Mouse (Mus musculus) cortical plate, adult 2 months (tissue): ENCODE results near the gene Nr0b2. TPM values are rescaled to one million over a fixed set of nuclear protein-coding genes. Genes with fewer than 3 reads are reported as not detected.

Experiments
- H3K27ac ChIP-seq: fragments of 200-500 bp; 2 replicates; pipeline ENCODE4 v1.5.1; 2012; ENCODE audit warnings: low read length, control low read depth, inconsistent platforms; ENCODE audit not compliant: insufficient read depth
- H3K4me1 ChIP-seq: fragments of 200-500 bp; 2 replicates; pipeline ENCODE4 v1.6.1; 2011; ENCODE audit warnings: low read length; ENCODE audit not compliant: control insufficient read depth, insufficient read depth
- H3K4me3 ChIP-seq: fragments of 200-500 bp; 2 replicates; pipeline ENCODE4 v1.5.1; 2011; ENCODE audit warnings: mild to moderate bottlenecking, low read length, control low read depth; ENCODE audit not compliant: insufficient read depth
- CTCF ChIP-seq: fragments of 200-500 bp; IDR thresholded peaks from 2 replicates; pipeline ENCODE4 v1.5.1; 2011; ENCODE audit warnings: mild to moderate bottlenecking, control low read depth, low read length; ENCODE audit not compliant: insufficient read depth; ENCODE audit errors: extremely low read depth
- POLR2A ChIP-seq: fragments of 200-500 bp; IDR thresholded peaks from 2 replicates; pipeline ENCODE4 v1.6.1; 2011; ENCODE audit warnings: mild to moderate bottlenecking, low read length, control low read depth; ENCODE audit not compliant: insufficient read depth; ENCODE audit errors: extremely low read depth
- polyA plus RNA-seq: library from polyadenylated mRNA; depleted of rRNA; stranded (reverse); fragments of >200 nt; gene quantifications from 2 replicates; pipeline ENCODE4 v1.2.3, GENCODE M21; 2012

Gene Nr0b2
- polyA plus RNA-seq, 1 experiment = not detected

DNA sequence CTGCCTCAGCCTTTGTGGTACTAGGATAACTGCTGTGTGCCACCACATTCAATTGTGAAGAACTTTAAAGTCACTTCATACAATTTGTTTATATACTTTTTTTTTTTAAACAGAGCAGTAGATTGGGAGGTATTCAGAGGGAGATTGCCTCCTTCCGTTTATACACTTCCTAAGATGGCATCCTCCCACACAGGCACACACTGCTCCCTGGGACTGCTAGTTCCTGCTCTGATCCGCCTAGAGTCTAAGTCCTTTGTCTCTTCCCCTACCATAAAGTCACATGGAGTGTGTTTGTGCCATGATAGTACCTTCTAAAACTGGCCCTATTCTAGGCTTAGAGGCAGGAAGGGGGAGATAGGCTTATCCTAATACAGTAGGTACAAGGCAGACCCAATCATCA lies 31.7 kb upstream of the Nr0b2 start:
- Histone ChIP-seq H3K4me3 (no peak overlapping the region), H3K27ac (no peak overlapping the region), H3K4me1 (no peaks in the 10 kb centered on the region)
- TF ChIP-seq CTCF = no peak
- no peak for TF ChIP-seq POLR2A

- Histone ChIP-seq H3K4me3 (no peak overlapping the region), H3K27ac (no peak overlapping the region), H3K4me1 (no peaks in the 10 kb centered on the region)
- TF ChIP-seq POLR2A (no peak), CTCF (no peak)
These were observed 25.4 kb upstream of the Nr0b2 start for GRCm38 (mm10) chr4:133527788-133528187.

DNA sequence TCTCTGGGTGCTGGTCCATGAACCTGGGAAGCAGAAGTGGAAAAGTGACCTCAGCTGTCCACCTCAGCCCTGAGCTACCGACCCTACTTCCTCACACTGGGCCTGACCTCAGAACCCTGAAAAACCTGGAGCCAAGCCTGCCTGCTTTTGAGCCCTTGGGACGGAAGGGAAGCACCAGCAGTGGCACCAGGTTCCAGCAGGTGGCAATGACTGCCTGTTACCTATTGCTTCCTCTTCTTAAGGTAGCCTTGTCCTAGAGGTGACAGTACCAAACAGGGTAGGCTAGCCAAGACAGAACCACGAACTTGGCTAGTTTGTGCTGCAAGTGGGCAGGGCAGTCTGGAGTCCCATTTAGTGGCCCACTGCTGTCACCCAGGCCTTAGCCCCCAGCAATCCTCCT lies 20.4 kb upstream of the Nr0b2 start:
- no peaks in the 10 kb centered on the region for H3K4me1 ChIP-seq
- no peak overlapping the region for H3K4me3 ChIP-seq
- H3K27ac ChIP-seq = no peak overlapping the region
- TF ChIP-seq POLR2A = no peak
- no peak for TF ChIP-seq CTCF

DNA sequence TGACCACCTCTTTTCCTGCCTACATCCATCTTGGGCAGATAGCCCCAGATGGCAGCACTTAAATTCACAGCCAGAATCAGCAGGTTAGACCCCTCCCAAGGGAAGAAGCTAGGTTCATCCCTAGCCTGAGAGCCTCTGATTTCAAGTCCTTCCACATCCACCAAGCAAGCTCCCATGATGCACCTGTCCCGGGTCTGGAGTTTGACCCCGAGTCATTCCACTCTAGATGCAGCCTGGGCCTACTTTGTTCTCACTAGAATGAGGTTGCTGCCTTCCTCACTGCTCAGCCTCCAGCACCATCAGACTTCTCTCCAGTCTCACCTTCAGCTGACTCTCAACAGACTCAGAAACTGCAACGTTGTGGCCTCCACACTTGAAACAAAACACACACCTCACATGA lies 17.1 kb upstream of the Nr0b2 start:
- TF ChIP-seq CTCF = no peak
- no peaks in the 10 kb centered on the region for H3K4me1 ChIP-seq
- H3K4me3 ChIP-seq = no peak overlapping the region
- no peak overlapping the region for H3K27ac ChIP-seq

GRCm38 (mm10) chr4:133536652-133537051 lies 16.5 kb upstream of the Nr0b2 start:
- no peak overlapping the region for H3K4me3 ChIP-seq
- TF ChIP-seq POLR2A (no peak), CTCF (no peak)
- H3K4me1 ChIP-seq = no peaks in the 10 kb centered on the region
- no peak overlapping the region for H3K27ac ChIP-seq

GRCm38 (mm10) chr4:133545272-133546231 lies 7.6 kb upstream of the Nr0b2 start, which contains the start of gene Nudc:
Gene Nudc (minus strand): TSS chr4:133545996.
- peaks cover 3% of the 10 kb centered on the region; the same call in 1 of the 2 replicates for H3K4me1 ChIP-seq
- peak within 1 kb of the TSS; percentile 82 for H3K4me3 ChIP-seq
- TF ChIP-seq POLR2A = peak; percentile 78
- no peak for TF ChIP-seq CTCF
- no peak within 1 kb of the TSS for H3K27ac ChIP-seq

- TF ChIP-seq CTCF (no peak), POLR2A (no peak)
- Histone ChIP-seq H3K4me1 (no peaks in the 10 kb centered on the region), H3K4me3 (no peak overlapping the region), H3K27ac (no peak overlapping the region)
These were observed 1.1 kb upstream of the Nr0b2 start for GRCm38 (mm10) chr4:133552029-133552428.

DNA sequence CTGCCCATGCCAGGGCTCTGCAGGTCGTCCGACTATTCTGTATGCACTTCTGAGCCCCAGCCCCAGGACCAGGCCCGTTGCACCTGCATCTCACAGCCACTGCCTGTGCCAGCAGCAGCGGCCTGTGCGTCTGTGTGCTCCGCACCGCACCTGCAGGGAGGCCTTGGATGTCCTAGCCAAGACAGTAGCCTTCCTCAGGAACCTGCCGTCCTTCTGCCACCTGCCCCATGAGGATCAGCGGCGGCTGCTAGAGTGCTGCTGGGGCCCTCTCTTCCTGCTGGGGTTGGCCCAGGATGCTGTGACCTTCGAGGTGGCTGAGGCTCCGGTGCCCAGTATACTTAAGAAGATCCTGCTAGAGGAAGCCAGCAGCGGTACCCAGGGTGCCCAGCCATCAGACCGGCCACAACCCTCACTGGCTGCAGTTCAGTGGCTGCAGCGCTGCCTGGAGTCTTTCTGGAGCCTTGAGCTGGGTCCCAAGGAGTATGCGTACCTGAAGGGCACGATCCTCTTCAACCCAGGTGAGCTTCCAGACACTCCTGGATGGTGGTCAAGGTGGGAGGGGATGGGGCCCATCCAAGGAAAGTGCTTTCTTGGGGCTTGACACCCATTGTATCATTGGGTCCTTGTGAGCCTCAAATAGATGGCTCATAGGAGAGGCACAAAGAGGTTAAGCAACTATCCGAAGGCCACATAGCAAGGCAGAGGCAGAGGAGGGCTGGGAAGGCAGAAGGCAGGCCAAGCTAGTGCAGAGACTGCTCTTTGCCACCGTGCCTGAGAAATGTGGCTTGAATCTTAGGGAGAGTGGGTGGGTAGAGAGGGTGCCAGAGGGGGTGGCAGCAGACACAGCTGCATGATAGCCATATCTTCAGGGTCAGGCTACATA lies 513 bp downstream of the Nr0b2 start:
- no peaks in the 10 kb centered on the region for H3K4me1 ChIP-seq
- no peak overlapping the region for H3K27ac ChIP-seq
- H3K4me3 ChIP-seq = no peak overlapping the region
- TF ChIP-seq CTCF (no peak), POLR2A (no peak)

DNA sequence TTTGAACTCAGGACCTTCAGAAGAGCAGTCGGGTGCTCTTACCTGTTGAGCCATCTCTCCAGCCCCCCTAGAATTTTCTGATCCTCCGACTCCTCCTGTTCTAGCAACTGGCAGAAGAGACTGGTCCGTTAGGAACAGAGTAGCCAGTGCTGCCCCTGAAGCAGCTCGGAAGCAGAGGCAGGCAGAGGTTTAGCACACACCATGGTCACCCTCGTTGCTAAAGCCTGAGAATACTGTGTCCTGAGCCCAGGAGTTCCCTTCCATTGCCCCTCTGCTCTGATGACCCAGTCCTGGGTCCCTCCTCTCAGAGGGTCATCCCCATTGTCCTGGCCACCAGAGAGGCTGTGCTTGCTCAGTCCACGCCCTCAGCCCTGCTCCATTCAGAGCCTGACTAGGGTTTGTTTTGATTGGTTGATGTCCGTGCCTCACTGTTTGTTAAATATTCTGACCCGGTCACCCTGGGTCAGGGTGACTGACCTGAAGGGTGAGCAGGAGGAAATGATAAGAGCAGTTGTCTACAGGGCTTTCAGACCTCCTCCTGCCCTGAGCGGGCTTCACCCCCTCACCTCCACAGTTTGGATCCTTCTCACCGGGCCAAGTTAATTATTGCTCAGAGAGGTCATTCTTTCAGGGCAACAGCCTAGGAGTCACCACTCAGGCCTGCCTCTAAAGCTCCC lies 4.0 kb downstream of the Nr0b2 start:
- TF ChIP-seq CTCF = no peak
- no peak for TF ChIP-seq POLR2A
- Histone ChIP-seq H3K4me1 (no peaks in the 10 kb centered on the region), H3K4me3 (no peak overlapping the region), H3K27ac (no peak overlapping the region)

DNA sequence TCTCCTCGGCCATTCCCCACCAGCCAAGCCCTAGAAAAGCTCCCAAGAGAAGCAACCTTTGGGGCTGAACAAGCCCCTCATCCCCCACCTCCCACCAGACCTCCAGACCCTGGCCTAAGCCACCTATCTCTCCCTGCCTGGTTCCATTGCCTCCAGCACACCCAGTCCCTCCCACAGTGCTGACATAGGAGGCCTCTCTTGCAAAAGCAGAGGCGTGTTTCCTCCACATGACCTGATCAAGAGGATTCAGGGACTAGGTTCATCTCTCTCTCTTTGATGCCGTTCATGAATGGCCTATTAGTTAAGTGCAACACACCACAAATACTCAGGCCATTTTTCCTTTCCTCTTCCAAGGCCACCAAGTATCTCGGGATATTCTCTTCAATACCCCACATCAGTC lies 6.7 kb downstream of the Nr0b2 start:
- Histone ChIP-seq H3K27ac (no peak overlapping the region), H3K4me1 (no peaks in the 10 kb centered on the region), H3K4me3 (no peak overlapping the region)
- TF ChIP-seq CTCF (no peak), POLR2A (no peak)
